Mouse (Mus musculus) CH12.LX (cell line): Measurements from ENCODE around the gene Zfp768. TPM values are rescaled to one million over a fixed set of nuclear protein-coding genes. Genes with fewer than 3 reads are reported as not detected.

Source experiments
- DNase-seq: peaks from one replicate; pipeline ENCODE4 v3.0.0-alpha.2; 2013; ENCODE audit errors: extremely low read depth
- H3K27ac ChIP-seq: 2 replicates; pipeline ENCODE4 v1.5.1; 2012; ENCODE audit warnings: low read depth, mild to moderate bottlenecking, control low read depth, moderate library complexity; ENCODE audit not compliant: insufficient read depth
- H3K27me3 ChIP-seq: replicated peaks from 2 replicates; pipeline ENCODE3; 2012; ENCODE audit warnings: inconsistent platforms
- H3K36me3 ChIP-seq, 2 experiments: replicated peaks in 1 of 2; 2 replicates each; pipeline versions ENCODE3 to v1.6.1; 2012; ENCODE audit warnings: inconsistent platforms in 1 of 2, low read length in 1 of 2, mild to moderate bottlenecking in 1 of 2, mixed read lengths in 1 of 2, moderate library complexity in 1 of 2; ENCODE audit not compliant: control insufficient read depth in 1 of 2, insufficient read depth in 1 of 2
- H3K4me1 ChIP-seq, 2 experiments: 2 replicates each; pipeline ENCODE4 v1.6.1; 2012; ENCODE audit warnings: inconsistent platforms in 1 of 2, moderate library complexity in 1 of 2; ENCODE audit not compliant: insufficient read depth in 2 of 2, control insufficient read depth in 1 of 2
- H3K4me2 ChIP-seq: 2 replicates; pipeline ENCODE4 v1.6.1; 2012; ENCODE audit warnings: low read depth, mild to moderate bottlenecking, control low read depth; ENCODE audit not compliant: poor library complexity, insufficient read depth, severe bottlenecking
- H3K4me3 ChIP-seq, 3 experiments: fragments of 150-350 bp in 1 of 3; sonication (generic) in 1 of 3; replicated peaks in 1 of 3; 2 replicates each; pipeline versions ENCODE3 to v1.5.1; 2011 to 2012; ENCODE audit warnings: low read depth in 2 of 3, low read length in 2 of 3, mild to moderate bottlenecking in 2 of 3, moderate library complexity in 2 of 3, control low read depth in 1 of 3, improper control_type of control experiment in 1 of 3, inconsistent platforms in 1 of 3, mixed read lengths in 1 of 3; ENCODE audit not compliant: poor library complexity in 1 of 3
- H3K79me2 ChIP-seq: replicated peaks from 2 replicates; pipeline ENCODE4 v1.6.1; 2012; ENCODE audit warnings: mild to moderate bottlenecking, moderate library complexity; ENCODE audit not compliant: control insufficient read depth, poor library complexity, insufficient read depth, severe bottlenecking; ENCODE audit errors: extremely low read depth
- H3K9ac ChIP-seq: 2 replicates; pipeline ENCODE4 v1.6.1; 2012; ENCODE audit warnings: low read depth, mild to moderate bottlenecking, control low read depth, moderate library complexity; ENCODE audit not compliant: insufficient read depth
- H3K9me3 ChIP-seq: replicated peaks from 2 replicates; pipeline ENCODE3; 2012; ENCODE audit warnings: low read length, inconsistent platforms, mixed read lengths
- CHD1 ChIP-seq: IDR thresholded peaks from 2 replicates; pipeline ENCODE4 v1.6.1; 2012; ENCODE audit warnings: low read depth, low read length, improper control_type of control experiment, inconsistent platforms
- CHD2 ChIP-seq: IDR thresholded peaks from 2 replicates; pipeline ENCODE4 v1.6.1; 2011; ENCODE audit warnings: low read length, improper control_type of control experiment
- CTCF ChIP-seq, 2 experiments: IDR thresholded peaks in 1 of 2; conservative IDR thresholded peaks in 1 of 2; 2 replicates each; pipeline ENCODE4 v1.5.1; 2011 to 2012; ENCODE audit warnings: low read depth in 2 of 2, low read length in 2 of 2, improper control_type of control experiment in 1 of 2, inconsistent platforms in 1 of 2, mild to moderate bottlenecking in 1 of 2, moderate library complexity in 1 of 2
- E2F4 ChIP-seq: IDR thresholded peaks from 2 replicates; pipeline ENCODE4 v1.6.1; 2011; ENCODE audit warnings: low read depth, low read length, improper control_type of control experiment; ENCODE audit not compliant: insufficient replicate concordance
- ELF1 ChIP-seq: IDR thresholded peaks from 2 replicates; pipeline ENCODE4 v1.6.1; 2014; ENCODE audit warnings: low read depth, mild to moderate bottlenecking, inconsistent platforms, low read length, improper control_type of control experiment
- EP300 ChIP-seq: IDR thresholded peaks from 2 replicates; pipeline ENCODE4 v1.6.1; 2011; ENCODE audit warnings: low read length, improper control_type of control experiment
- ETS1 ChIP-seq: conservative IDR thresholded peaks from 2 replicates; pipeline ENCODE4 v1.6.1; 2012; ENCODE audit warnings: low read depth, mild to moderate bottlenecking, inconsistent platforms, low read length, improper control_type of control experiment, moderate library complexity
- GABPA ChIP-seq: IDR thresholded peaks from 2 replicates; pipeline ENCODE4 v1.6.1; 2012; ENCODE audit warnings: low read depth, low read length, improper control_type of control experiment, inconsistent platforms; ENCODE audit not compliant: insufficient replicate concordance
- HCFC1 ChIP-seq: IDR thresholded peaks from 2 replicates; pipeline ENCODE4 v1.6.1; 2012; ENCODE audit warnings: low read depth, mild to moderate bottlenecking, inconsistent platforms, low read length, improper control_type of control experiment
- IRF4 ChIP-seq: IDR thresholded peaks from 2 replicates; pipeline ENCODE4 v1.6.1; 2014; ENCODE audit warnings: low read depth, mild to moderate bottlenecking, inconsistent platforms, low read length, improper control_type of control experiment
- JUND ChIP-seq: conservative IDR thresholded peaks from 2 replicates; pipeline ENCODE4 v1.6.1; 2011; ENCODE audit warnings: low read depth, low read length, improper control_type of control experiment
- KAT2A ChIP-seq: IDR thresholded peaks from 2 replicates; pipeline ENCODE4 v1.6.1; 2012; ENCODE audit warnings: low read length, improper control_type of control experiment, inconsistent platforms; ENCODE audit not compliant: insufficient replicate concordance
- MAFK ChIP-seq: IDR thresholded peaks from 2 replicates; pipeline ENCODE4 v1.6.1; 2011; ENCODE audit warnings: low read length, improper control_type of control experiment; ENCODE audit not compliant: insufficient replicate concordance
- MAX ChIP-seq: IDR thresholded peaks from 2 replicates; pipeline ENCODE4 v1.6.1; 2011; ENCODE audit warnings: low read length, improper control_type of control experiment
- MAZ ChIP-seq: IDR thresholded peaks from 2 replicates; pipeline ENCODE4 v1.6.1; 2012; ENCODE audit warnings: low read depth, mild to moderate bottlenecking, inconsistent platforms, low read length, improper control_type of control experiment, moderate library complexity
- MEF2A ChIP-seq: IDR thresholded peaks from 2 replicates; pipeline ENCODE4 v1.6.1; 2014; ENCODE audit warnings: low read depth, mild to moderate bottlenecking, inconsistent platforms, low read length, improper control_type of control experiment, borderline replicate concordance
- MXI1 ChIP-seq: IDR thresholded peaks from 2 replicates; pipeline ENCODE4 v1.6.1; 2011; ENCODE audit warnings: mild to moderate bottlenecking, low read depth, low read length, improper control_type of control experiment
- NELFE ChIP-seq: IDR thresholded peaks from 2 replicates; pipeline ENCODE4 v1.6.1; 2011; ENCODE audit warnings: low read depth, low read length, improper control_type of control experiment
- NRF1 ChIP-seq: IDR thresholded peaks from 2 replicates; pipeline ENCODE4 v1.6.1; 2014; ENCODE audit warnings: low read depth, mild to moderate bottlenecking, inconsistent platforms, low read length, improper control_type of control experiment, moderate library complexity
- POLR2A ChIP-seq: IDR thresholded peaks from 2 replicates; pipeline ENCODE4 v1.6.1; 2011; ENCODE audit warnings: low read depth, mild to moderate bottlenecking, improper control_type of control experiment, low read length
- POLR2AphosphoS2 ChIP-seq: IDR thresholded peaks from 2 replicates; pipeline ENCODE4 v1.6.1; 2011; ENCODE audit warnings: low read depth, low read length, improper control_type of control experiment
- RAD21 ChIP-seq: IDR thresholded peaks from 2 replicates; pipeline ENCODE4 v1.6.1; 2011; ENCODE audit warnings: low read depth, mild to moderate bottlenecking, low read length, improper control_type of control experiment, moderate library complexity
- RCOR1 ChIP-seq: conservative IDR thresholded peaks from 2 replicates; pipeline ENCODE4 v1.6.1; 2012; ENCODE audit warnings: low read depth, mild to moderate bottlenecking, inconsistent platforms, low read length, improper control_type of control experiment
- SMC3 ChIP-seq: IDR thresholded peaks from 2 replicates; pipeline ENCODE4 v1.6.1; 2011; ENCODE audit warnings: low read depth, low read length, improper control_type of control experiment
- TBP ChIP-seq: conservative IDR thresholded peaks from 2 replicates; pipeline ENCODE4 v1.6.1; 2011; ENCODE audit warnings: low read depth, low read length, improper control_type of control experiment
- TCF12 ChIP-seq: IDR thresholded peaks from 2 replicates; pipeline ENCODE4 v1.6.1; 2014; ENCODE audit warnings: low read depth, mild to moderate bottlenecking, inconsistent platforms, low read length, improper control_type of control experiment
- USF2 ChIP-seq: conservative IDR thresholded peaks from 2 replicates; pipeline ENCODE4 v1.6.1; 2011; ENCODE audit warnings: low read depth, low read length, improper control_type of control experiment
- ZMIZ1 ChIP-seq: IDR thresholded peaks from 2 replicates; pipeline ENCODE4 v1.6.1; 2012; ENCODE audit warnings: low read depth, mild to moderate bottlenecking, inconsistent platforms, low read length, improper control_type of control experiment
- ZNF384 ChIP-seq: IDR thresholded peaks from 2 replicates; pipeline ENCODE4 v1.6.1; 2012; ENCODE audit warnings: low read depth, low read length, improper control_type of control experiment, inconsistent platforms
- dilution Hi-C: fragments of 300-500 bp; cut with MboI; formaldehyde crosslinking; loops from 2 replicates; pipeline ENCODE4 v1.14.3; 2020; ENCODE audit warnings: low sequenced_read_pairs; ENCODE audit not compliant: extremely low pct_unique_long_range_greater_than_20kb, extremely low pct_ligation_motif_present
- in situ Hi-C: fragments of 300-500 bp; cut with MboI; formaldehyde crosslinking; loops from 3 replicates; pipeline ENCODE4 v1.14.3; 2019; ENCODE audit warnings: low sequenced_read_pairs, low pct_ligation_motif_present, low pct_unique_long_range_greater_than_20kb, mixed read lengths
- polyA plus RNA-seq: library from polyadenylated mRNA; unstranded; fragments of >175 nt; gene quantifications from 2 replicates; pipeline ENCODE4 v1.2.1, GENCODE M21; 2012; ENCODE audit warnings: low read depth; ENCODE audit not compliant: insufficient read length
- total RNA-seq, 2 experiments: library from RNA; depleted of rRNA; stranded (reverse); fragments of 300-350 nt in 1 of 2; fragments of >200 nt in 1 of 2; gene quantifications; 2 replicates each; pipeline ENCODE4 v1.2.3; 2012 to 2014

Gene Zfp768
- total and polyA plus RNA-seq, 3 experiments = 5.0 to 9.9 (median 6.4) TPM

GRCm38 (mm10) chr7:127296786-127297555 lies 48.4 kb downstream of the Zfp768 start:
- peaks cover 26 to 29% of the 10 kb centered on the region in 2 experiments for H3K36me3 ChIP-seq
- peak overlapping the region; percentile 93 for H3K9ac ChIP-seq
- TF ChIP-seq CHD2 (peak; percentile 86), GABPA (no peak), MXI1 (0 out of 2 replicates have a peak, but pooled peaks have one; percentile 20), USF2 (no peak), TBP (0 out of 2 replicates have a peak, but pooled peaks have one; percentile 20), ZMIZ1 (no peak), MAZ (0 out of 2 replicates have a peak, but pooled peaks have one; percentile 13), E2F4 (no peak), MAX (no peak; the same call in 1 of the 2 replicates), ELF1 (no peak), CTCF (conservative IDR thresholded peaks at IDR 0.05 in 1 of 2, IDR thresholded peaks at IDR 0.05 in 1 of 2; ENCODE audit: low read depth in 2 of 2, low read length in 2 of 2) (peak in 1 of 2 experiments; percentile 32; a peak in 2 of 4 replicates), IRF4 (peak; percentile 14; the same call in 1 of the 2 replicates)
- in situ Hi-C loops (no loop called here), dilution Hi-C loops (no loop called here)
- H3K79me2 ChIP-seq = peaks cover 52% of the 10 kb centered on the region
- H3K27ac ChIP-seq = peak overlapping the region; percentile 93
- peaks cover 3 to 52% of the 10 kb centered on the region in 2 experiments; a peak in 3 of 4 replicates for H3K4me1 ChIP-seq
- peak overlapping the region; percentile 82 for H3K4me2 ChIP-seq
- H3K27me3 ChIP-seq = no peaks in the 10 kb centered on the region
- no peaks in the 10 kb centered on the region for H3K9me3 ChIP-seq
- DNase-seq = no peak
- peak overlapping the region; percentile 64 to 75 (median 71) for H3K4me3 ChIP-seq

- Histone ChIP-seq H3K9me3 (no peaks in the 10 kb centered on the region), H3K36me3 (peaks cover 18 to 20% of the 10 kb centered on the region in 2 experiments), H3K4me2 (peak within 1 kb of the TSS; percentile 89), H3K4me1 (peaks cover 9 to 55% of the 10 kb centered on the region in 2 experiments), H3K27me3 (no peaks in the 10 kb centered on the region), H3K27ac (peak within 1 kb of the TSS; percentile 93), H3K4me3 (peak within 1 kb of the TSS; percentile 64 to 75 (median 71)), H3K9ac (peak within 1 kb of the TSS; percentile 93), H3K79me2 (peaks cover 52% of the 10 kb centered on the region)
- in situ Hi-C loops (no loop called here), dilution Hi-C loops (no loop called here)
- DNase-seq = peak; percentile 86
- TF ChIP-seq IRF4 (peak; percentile 92), ELF1 (peak; percentile 73), USF2 (no peak), MEF2A (peak; percentile 79), MXI1 (peak; percentile 36), RAD21 (no peak; the same call in 1 of the 2 replicates), SMC3 (peak; percentile 24; the same call in 1 of the 2 replicates), POLR2AphosphoS2 (no peak), NELFE (peak; percentile 76; the same call in 1 of the 2 replicates), KAT2A (0 out of 2 replicates have a peak, but pooled peaks have one; percentile 44), ZMIZ1 (0 out of 2 replicates have a peak, but pooled peaks have one; percentile 56), MAZ (peak; percentile 98), POLR2A (peak; percentile 67), CHD1 (peak; percentile 40; the same call in 1 of the 2 replicates), ETS1 (peak; percentile 86), HCFC1 (peak; percentile 63), EP300 (peak; percentile 70; the same call in 1 of the 2 replicates), JUND (no peak), TCF12 (peak; percentile 90), CHD2 (peak; percentile 91), MAX (peak; percentile 69; the same call in 1 of the 2 replicates), ZNF384 (no peak; the same call in 1 of the 2 replicates), MAFK (peak; percentile 71), RCOR1 (peak; percentile 75; the same call in 1 of the 2 replicates), NRF1 (peak; percentile 45; the same call in 1 of the 2 replicates)
Observed at GRCm38 (mm10) chr7:127296098-127296497, 49.3 kb downstream of the Zfp768 start, which contains the start of gene Itgal. TSS of gene Itgal (plus strand) at chr7:127296260.
